Mouse (Mus musculus) CH12.LX (cell line): Measurements from ENCODE around the gene Gng4. TPM values are rescaled to one million over a fixed set of nuclear protein-coding genes. Genes with fewer than 3 reads are reported as not detected.

Source experiments
- DNase-seq: peaks from one replicate; pipeline ENCODE4 v3.0.0-alpha.2; 2013; ENCODE audit errors: extremely low read depth
- H3K27ac ChIP-seq: 2 replicates; pipeline ENCODE4 v1.5.1; 2012; ENCODE audit warnings: low read depth, mild to moderate bottlenecking, control low read depth, moderate library complexity; ENCODE audit not compliant: insufficient read depth
- H3K27me3 ChIP-seq: replicated peaks from 2 replicates; pipeline ENCODE3; 2012; ENCODE audit warnings: inconsistent platforms
- H3K36me3 ChIP-seq, 2 experiments: replicated peaks in 1 of 2; 2 replicates each; pipeline versions ENCODE3 to v1.6.1; 2012; ENCODE audit warnings: inconsistent platforms in 1 of 2, low read length in 1 of 2, mild to moderate bottlenecking in 1 of 2, mixed read lengths in 1 of 2, moderate library complexity in 1 of 2; ENCODE audit not compliant: control insufficient read depth in 1 of 2, insufficient read depth in 1 of 2
- H3K4me1 ChIP-seq, 2 experiments: 2 replicates each; pipeline ENCODE4 v1.6.1; 2012; ENCODE audit warnings: inconsistent platforms in 1 of 2, moderate library complexity in 1 of 2; ENCODE audit not compliant: insufficient read depth in 2 of 2, control insufficient read depth in 1 of 2
- H3K4me2 ChIP-seq: 2 replicates; pipeline ENCODE4 v1.6.1; 2012; ENCODE audit warnings: low read depth, mild to moderate bottlenecking, control low read depth; ENCODE audit not compliant: poor library complexity, insufficient read depth, severe bottlenecking
- H3K4me3 ChIP-seq, 3 experiments: fragments of 150-350 bp in 1 of 3; sonication (generic) in 1 of 3; replicated peaks in 1 of 3; 2 replicates each; pipeline versions ENCODE3 to v1.5.1; 2011 to 2012; ENCODE audit warnings: low read depth in 2 of 3, low read length in 2 of 3, mild to moderate bottlenecking in 2 of 3, moderate library complexity in 2 of 3, control low read depth in 1 of 3, improper control_type of control experiment in 1 of 3, inconsistent platforms in 1 of 3, mixed read lengths in 1 of 3; ENCODE audit not compliant: poor library complexity in 1 of 3
- H3K79me2 ChIP-seq: replicated peaks from 2 replicates; pipeline ENCODE4 v1.6.1; 2012; ENCODE audit warnings: mild to moderate bottlenecking, moderate library complexity; ENCODE audit not compliant: control insufficient read depth, poor library complexity, insufficient read depth, severe bottlenecking; ENCODE audit errors: extremely low read depth
- H3K9ac ChIP-seq: 2 replicates; pipeline ENCODE4 v1.6.1; 2012; ENCODE audit warnings: low read depth, mild to moderate bottlenecking, control low read depth, moderate library complexity; ENCODE audit not compliant: insufficient read depth
- H3K9me3 ChIP-seq: replicated peaks from 2 replicates; pipeline ENCODE3; 2012; ENCODE audit warnings: low read length, inconsistent platforms, mixed read lengths
- CHD2 ChIP-seq: IDR thresholded peaks from 2 replicates; pipeline ENCODE4 v1.6.1; 2011; ENCODE audit warnings: low read length, improper control_type of control experiment
- EP300 ChIP-seq: IDR thresholded peaks from 2 replicates; pipeline ENCODE4 v1.6.1; 2011; ENCODE audit warnings: low read length, improper control_type of control experiment
- GABPA ChIP-seq: IDR thresholded peaks from 2 replicates; pipeline ENCODE4 v1.6.1; 2012; ENCODE audit warnings: low read depth, low read length, improper control_type of control experiment, inconsistent platforms; ENCODE audit not compliant: insufficient replicate concordance
- JUND ChIP-seq: conservative IDR thresholded peaks from 2 replicates; pipeline ENCODE4 v1.6.1; 2011; ENCODE audit warnings: low read depth, low read length, improper control_type of control experiment
- KAT2A ChIP-seq: IDR thresholded peaks from 2 replicates; pipeline ENCODE4 v1.6.1; 2012; ENCODE audit warnings: low read length, improper control_type of control experiment, inconsistent platforms; ENCODE audit not compliant: insufficient replicate concordance
- MAFK ChIP-seq: IDR thresholded peaks from 2 replicates; pipeline ENCODE4 v1.6.1; 2011; ENCODE audit warnings: low read length, improper control_type of control experiment; ENCODE audit not compliant: insufficient replicate concordance
- MAZ ChIP-seq: IDR thresholded peaks from 2 replicates; pipeline ENCODE4 v1.6.1; 2012; ENCODE audit warnings: low read depth, mild to moderate bottlenecking, inconsistent platforms, low read length, improper control_type of control experiment, moderate library complexity
- MXI1 ChIP-seq: IDR thresholded peaks from 2 replicates; pipeline ENCODE4 v1.6.1; 2011; ENCODE audit warnings: mild to moderate bottlenecking, low read depth, low read length, improper control_type of control experiment
- NELFE ChIP-seq: IDR thresholded peaks from 2 replicates; pipeline ENCODE4 v1.6.1; 2011; ENCODE audit warnings: low read depth, low read length, improper control_type of control experiment
- NRF1 ChIP-seq: IDR thresholded peaks from 2 replicates; pipeline ENCODE4 v1.6.1; 2014; ENCODE audit warnings: low read depth, mild to moderate bottlenecking, inconsistent platforms, low read length, improper control_type of control experiment, moderate library complexity
- POLR2A ChIP-seq: IDR thresholded peaks from 2 replicates; pipeline ENCODE4 v1.6.1; 2011; ENCODE audit warnings: low read depth, mild to moderate bottlenecking, improper control_type of control experiment, low read length
- POLR2AphosphoS2 ChIP-seq: IDR thresholded peaks from 2 replicates; pipeline ENCODE4 v1.6.1; 2011; ENCODE audit warnings: low read depth, low read length, improper control_type of control experiment
- RAD21 ChIP-seq: IDR thresholded peaks from 2 replicates; pipeline ENCODE4 v1.6.1; 2011; ENCODE audit warnings: low read depth, mild to moderate bottlenecking, low read length, improper control_type of control experiment, moderate library complexity
- RCOR1 ChIP-seq: conservative IDR thresholded peaks from 2 replicates; pipeline ENCODE4 v1.6.1; 2012; ENCODE audit warnings: low read depth, mild to moderate bottlenecking, inconsistent platforms, low read length, improper control_type of control experiment
- TBP ChIP-seq: conservative IDR thresholded peaks from 2 replicates; pipeline ENCODE4 v1.6.1; 2011; ENCODE audit warnings: low read depth, low read length, improper control_type of control experiment
- TCF12 ChIP-seq: IDR thresholded peaks from 2 replicates; pipeline ENCODE4 v1.6.1; 2014; ENCODE audit warnings: low read depth, mild to moderate bottlenecking, inconsistent platforms, low read length, improper control_type of control experiment
- USF2 ChIP-seq: conservative IDR thresholded peaks from 2 replicates; pipeline ENCODE4 v1.6.1; 2011; ENCODE audit warnings: low read depth, low read length, improper control_type of control experiment
- ZNF384 ChIP-seq: IDR thresholded peaks from 2 replicates; pipeline ENCODE4 v1.6.1; 2012; ENCODE audit warnings: low read depth, low read length, improper control_type of control experiment, inconsistent platforms
- dilution Hi-C: fragments of 300-500 bp; cut with MboI; formaldehyde crosslinking; loops from 2 replicates; pipeline ENCODE4 v1.14.3; 2020; ENCODE audit warnings: low sequenced_read_pairs; ENCODE audit not compliant: extremely low pct_unique_long_range_greater_than_20kb, extremely low pct_ligation_motif_present
- in situ Hi-C: fragments of 300-500 bp; cut with MboI; formaldehyde crosslinking; loops from 3 replicates; pipeline ENCODE4 v1.14.3; 2019; ENCODE audit warnings: low sequenced_read_pairs, low pct_ligation_motif_present, low pct_unique_long_range_greater_than_20kb, mixed read lengths
- polyA plus RNA-seq: library from polyadenylated mRNA; unstranded; fragments of >175 nt; gene quantifications from 2 replicates; pipeline ENCODE4 v1.2.1, GENCODE M21; 2012; ENCODE audit warnings: low read depth; ENCODE audit not compliant: insufficient read length
- total RNA-seq, 2 experiments: library from RNA; depleted of rRNA; stranded (reverse); fragments of 300-350 nt in 1 of 2; fragments of >200 nt in 1 of 2; gene quantifications; 2 replicates each; pipeline ENCODE4 v1.2.3; 2012 to 2014

The Gng4 gene
- total and polyA plus RNA-seq, 3 experiments = not detected

DNA sequence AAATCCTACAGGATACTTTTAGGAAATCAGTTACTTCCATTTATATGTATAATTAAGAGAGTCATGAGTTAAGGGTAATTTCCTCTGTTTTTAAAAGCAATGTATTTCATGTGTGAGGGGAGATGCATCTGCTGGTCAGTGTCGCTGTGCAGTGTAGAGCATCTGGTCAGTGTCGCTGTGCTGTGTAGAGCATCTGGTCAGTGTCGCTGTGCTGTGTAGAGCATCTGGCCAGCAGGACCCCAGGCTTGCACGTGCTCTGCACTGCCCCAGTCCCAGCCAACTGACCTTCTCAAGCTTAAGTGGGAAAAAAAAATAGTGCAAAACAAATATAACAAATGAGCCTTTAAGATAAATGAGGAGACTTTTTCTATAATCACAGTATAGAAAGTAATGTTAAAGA is 73.3 kb downstream of the Gng4 start:
- Histone ChIP-seq H3K36me3 (no peaks in the 10 kb centered on the region), H3K27ac (no peak overlapping the region), H3K4me1 (no peaks in the 10 kb centered on the region), H3K79me2 (no peaks in the 10 kb centered on the region), H3K4me2 (no peak overlapping the region), H3K27me3 (no peaks in the 10 kb centered on the region), H3K9ac (no peak overlapping the region), H3K4me3 (no peak overlapping the region), H3K9me3 (no peaks in the 10 kb centered on the region)
- DNase-seq = no peak
- no peak for TF ChIP-seq CHD2
- in situ Hi-C loops = no loop called here
- dilution Hi-C loops = no loop called here

DNA sequence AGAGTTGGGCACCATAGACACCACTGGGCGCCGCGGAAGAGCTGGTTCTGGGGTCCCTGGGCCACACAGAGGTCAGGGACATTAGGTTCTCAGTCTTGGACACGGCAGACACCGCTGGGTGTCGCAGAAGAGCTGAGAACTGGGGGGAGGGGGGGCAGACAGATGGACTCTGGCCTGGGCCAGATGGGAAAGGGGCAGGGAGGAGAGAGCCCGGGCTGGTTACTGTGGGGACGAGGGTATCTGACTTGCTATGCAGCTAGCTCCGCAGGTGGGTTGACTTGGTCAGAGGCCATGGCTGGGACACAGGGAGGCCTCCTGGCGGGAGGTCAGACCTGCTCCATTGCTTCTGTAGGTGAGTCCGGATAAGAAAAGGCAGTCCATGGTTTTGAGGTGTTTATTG is 78.5 kb downstream of the Gng4 start:
- no peaks in the 10 kb centered on the region for H3K79me2 ChIP-seq
- DNase-seq = no peak
- no peak for TF ChIP-seq POLR2AphosphoS2
- no peak for TF ChIP-seq NELFE
- TF ChIP-seq TBP = no peak
- TF ChIP-seq MAFK = no peak
- TF ChIP-seq MAZ = no peak
- TF ChIP-seq MXI1 = no peak
- TF ChIP-seq EP300 = no peak
- TF ChIP-seq RAD21 = no peak
- TF ChIP-seq USF2 = no peak
- TF ChIP-seq ZNF384 = no peak
- no peak for TF ChIP-seq NRF1
- TF ChIP-seq TCF12 = no peak
- no peak for TF ChIP-seq KAT2A
- TF ChIP-seq POLR2A = no peak
- no peaks in the 10 kb centered on the region for H3K9me3 ChIP-seq
- no peaks in the 10 kb centered on the region for H3K27me3 ChIP-seq
- no peak overlapping the region for H3K9ac ChIP-seq
- H3K27ac ChIP-seq = no peak overlapping the region
- no peak overlapping the region for H3K4me2 ChIP-seq
- H3K4me3 ChIP-seq = no peak overlapping the region
- dilution Hi-C loops (no loop called here), in situ Hi-C loops (no loop called here)
- H3K36me3 ChIP-seq = no peaks in the 10 kb centered on the region
- peaks cover 0 to 5% of the 10 kb centered on the region in 2 experiments; a peak in 2 of 4 replicates for H3K4me1 ChIP-seq

DNA sequence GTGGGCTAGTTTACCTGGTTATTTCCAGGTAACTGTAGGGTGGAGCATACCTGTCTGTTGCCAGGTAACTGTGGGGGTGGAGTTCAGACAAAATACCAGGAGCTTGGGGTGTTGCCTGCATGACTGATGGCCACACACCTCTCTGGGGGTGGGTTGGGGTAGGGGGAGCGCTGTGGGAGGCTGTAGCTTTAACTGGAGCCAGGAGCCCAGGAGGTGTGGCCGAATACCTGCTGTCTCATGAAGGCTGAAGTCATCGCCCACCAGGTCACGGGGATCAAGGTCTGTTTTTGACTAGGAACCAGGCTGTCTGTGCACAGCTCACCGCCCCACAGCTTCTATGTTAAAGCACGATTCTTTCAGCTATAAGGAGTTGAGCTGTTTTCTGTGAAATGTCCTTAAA is 79.1 kb downstream of the Gng4 start:
- in situ Hi-C loops (no loop called here), dilution Hi-C loops (no loop called here)
- TF ChIP-seq USF2 (no peak), JUND (no peak), GABPA (no peak), POLR2AphosphoS2 (no peak), MXI1 (no peak), RCOR1 (no peak)
- H3K27me3 ChIP-seq = no peaks in the 10 kb centered on the region
- no peak for DNase-seq
- no peak overlapping the region for H3K4me2 ChIP-seq
- no peaks in the 10 kb centered on the region for H3K36me3 ChIP-seq
- H3K9me3 ChIP-seq = no peaks in the 10 kb centered on the region
- H3K27ac ChIP-seq = no peak overlapping the region
- no peaks in the 10 kb centered on the region for H3K79me2 ChIP-seq
- H3K9ac ChIP-seq = no peak overlapping the region
- peaks cover 0 to 5% of the 10 kb centered on the region in 2 experiments; a peak in 2 of 4 replicates for H3K4me1 ChIP-seq
- H3K4me3 ChIP-seq = no peak overlapping the region
